Mouse (Mus musculus): ENCODE data around the gene Pigr.

DNA sequence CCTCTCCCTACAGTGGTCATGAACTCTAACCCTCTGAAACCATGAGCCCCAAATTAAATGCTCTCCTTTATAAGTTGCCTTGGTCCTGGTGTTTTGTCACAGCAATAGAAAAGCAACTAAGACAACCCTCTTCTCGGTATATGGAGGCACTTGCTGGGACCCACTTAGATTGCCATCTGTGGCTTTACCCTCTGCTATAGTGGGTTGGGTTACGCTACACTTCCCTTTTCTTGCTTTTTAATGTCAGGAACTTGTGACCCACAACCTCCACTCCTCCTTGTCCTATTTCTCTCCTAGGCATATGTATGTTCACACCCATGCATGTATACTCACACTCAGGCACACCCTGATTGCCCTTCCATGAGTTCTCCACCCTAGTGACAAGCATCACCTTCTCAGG, 46.4 kb downstream of the Pigr start:
- TF ChIP-seq CTCF (IDR thresholded peaks at IDR 0.05; ENCODE audit: low read depth, low read length) = no peak
- TF ChIP-seq POLR2A (IDR thresholded peaks at IDR 0.05; ENCODE audit: extremely low read depth, insufficient read depth, low read length) = no peak

Data from liver, adult 2 months (tissue).